Mouse (Mus musculus): ENCODE results near the gene Myl4. TPM values are rescaled to one million over a fixed set of nuclear protein-coding genes. Genes with fewer than 3 reads are reported as not detected.

The Myl4 gene
- polyA plus RNA-seq, 1 experiment = 3.8 TPM

DNA sequence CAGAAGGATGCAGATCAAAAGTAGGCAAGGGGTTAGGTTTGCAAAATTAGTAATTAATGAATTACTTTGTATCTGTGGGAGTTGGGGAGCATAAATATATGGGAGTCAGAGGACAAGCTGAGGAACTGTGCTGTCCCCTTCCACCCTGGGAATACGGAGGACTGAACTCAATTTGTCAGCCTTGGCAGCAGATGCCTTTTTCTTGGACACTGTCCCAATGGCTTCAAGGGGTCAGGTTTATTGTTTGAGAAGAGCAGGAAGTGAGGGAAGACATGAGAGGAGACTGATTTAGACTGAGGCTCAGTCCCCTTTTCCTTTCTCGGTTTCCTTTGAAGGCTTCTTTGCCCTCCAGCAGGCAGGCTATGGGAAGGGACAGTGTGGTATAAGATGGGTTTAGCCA lies 22.1 kb downstream of the Myl4 start:
- TF ChIP-seq POLR2A (IDR thresholded peaks at IDR 0.05; ENCODE audit: insufficient read depth, low read length) = no peak
- no peak for TF ChIP-seq EP300 (IDR thresholded peaks at IDR 0.05; ENCODE audit: insufficient read depth, low read depth, low read length)
- no peak for TF ChIP-seq CTCF (IDR thresholded peaks at IDR 0.05; ENCODE audit: low read depth, low read length)
- H3K4me3 ChIP-seq (ENCODE audit: low read depth, low read length) = no peak overlapping the region
- H3K27ac ChIP-seq (ENCODE audit: insufficient read depth, low read length) = no peak overlapping the region
- no peaks in the 10 kb centered on the region for H3K36me3 ChIP-seq (ENCODE audit: control insufficient read depth, insufficient read depth, low read length, poor library complexity, severe bottlenecking)
- no peaks in the 10 kb centered on the region for H3K27me3 ChIP-seq (ENCODE audit: control insufficient read depth, insufficient read depth, low read length, poor library complexity, severe bottlenecking)
- H3K4me1 ChIP-seq (ENCODE audit: control insufficient read depth, insufficient read depth, low read length) = no peaks in the 10 kb centered on the region
- H3K9me3 ChIP-seq (replicated peaks; ENCODE audit: control insufficient read depth, insufficient read depth, low read length, poor library complexity, severe bottlenecking) = peaks cover 7% of the 10 kb centered on the region; the same call in 1 of the 2 replicates
- H3K9ac ChIP-seq (ENCODE audit: low read depth, poor library complexity, severe bottlenecking) = no peak overlapping the region

DNA sequence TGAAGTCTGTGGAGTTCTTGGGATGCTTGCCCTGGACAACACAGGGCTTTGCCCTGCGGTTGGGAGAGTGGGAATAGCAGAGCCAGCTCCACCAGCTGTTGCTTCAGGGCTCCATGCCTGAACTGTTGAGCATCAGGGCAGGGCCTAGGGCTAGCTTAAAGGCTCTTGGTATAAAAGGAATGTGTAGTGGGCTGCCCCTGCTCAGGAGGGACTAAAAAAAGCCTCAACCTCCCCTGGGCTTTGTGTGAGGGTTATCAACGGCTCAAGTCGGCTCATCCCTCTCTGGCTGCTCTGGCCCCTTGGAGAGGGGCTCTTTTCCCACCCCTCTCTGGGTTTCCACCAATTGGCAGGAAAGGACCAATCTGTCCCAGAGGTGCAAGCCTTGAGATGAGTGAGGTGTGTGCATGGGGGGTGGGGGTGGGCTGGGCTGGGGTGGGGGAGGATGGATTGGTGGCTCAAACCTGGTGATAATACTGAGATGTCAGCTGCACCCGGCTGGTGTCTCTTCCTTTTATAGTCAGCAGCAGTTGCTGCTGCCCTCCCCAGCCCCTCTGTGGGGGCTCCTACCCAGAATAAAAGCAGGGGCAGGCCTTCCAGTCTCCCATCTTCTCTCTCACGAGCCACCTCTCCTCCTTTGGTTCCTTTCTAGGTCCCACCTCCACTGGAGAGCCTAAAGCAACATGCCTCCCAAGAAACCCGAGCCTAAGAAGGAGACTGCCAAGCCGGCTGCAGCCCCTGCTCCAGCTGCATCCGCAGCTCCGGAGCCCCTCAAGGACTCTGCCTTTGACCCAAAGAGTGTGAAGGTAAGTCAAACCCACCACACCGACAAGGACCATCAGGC lies 26.5 kb downstream of the Myl4 start:
- no peak for TF ChIP-seq POLR2A (IDR thresholded peaks at IDR 0.05; ENCODE audit: insufficient read depth, low read length)
- TF ChIP-seq EP300 (IDR thresholded peaks at IDR 0.05; ENCODE audit: insufficient read depth, low read depth, low read length) = no peak
- no peak for TF ChIP-seq CTCF (IDR thresholded peaks at IDR 0.05; ENCODE audit: low read depth, low read length)
- Histone ChIP-seq H3K4me3 (ENCODE audit: low read depth, low read length) (no peak overlapping the region), H3K4me1 (ENCODE audit: control insufficient read depth, insufficient read depth, low read length) (no peaks in the 10 kb centered on the region), H3K27me3 (ENCODE audit: control insufficient read depth, insufficient read depth, low read length, poor library complexity, severe bottlenecking) (no peaks in the 10 kb centered on the region), H3K27ac (ENCODE audit: insufficient read depth, low read length) (no peak overlapping the region), H3K9me3 (replicated peaks; ENCODE audit: control insufficient read depth, insufficient read depth, low read length, poor library complexity, severe bottlenecking) (no peaks in the 10 kb centered on the region), H3K36me3 (ENCODE audit: control insufficient read depth, insufficient read depth, low read length, poor library complexity, severe bottlenecking) (no peaks in the 10 kb centered on the region), H3K9ac (ENCODE audit: low read depth, poor library complexity, severe bottlenecking) (no peak overlapping the region)

DNA sequence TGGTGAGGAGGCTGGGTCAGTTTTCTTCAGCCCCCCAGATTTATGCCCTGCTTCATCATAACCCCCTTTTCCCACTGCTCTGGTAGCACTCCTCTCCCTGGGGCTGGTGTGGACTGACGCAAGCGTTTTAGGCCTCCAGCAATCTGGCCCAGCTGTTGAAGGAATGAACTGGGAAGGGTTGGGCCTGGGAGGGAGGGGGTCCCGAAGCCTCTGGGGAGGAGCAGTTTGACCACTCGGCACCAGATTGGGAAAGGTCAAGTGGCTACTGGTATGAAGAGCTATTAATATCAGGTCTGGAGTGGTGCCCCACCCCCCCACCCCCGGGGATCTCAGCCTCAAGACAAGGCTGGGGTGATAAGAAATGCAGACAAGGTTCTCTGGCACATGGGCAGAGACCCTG lies 27.6 kb downstream of the Myl4 start:
- Histone ChIP-seq H3K27ac (ENCODE audit: insufficient read depth, low read length) (no peak overlapping the region), H3K9me3 (replicated peaks; ENCODE audit: control insufficient read depth, insufficient read depth, low read length, poor library complexity, severe bottlenecking) (no peaks in the 10 kb centered on the region), H3K36me3 (ENCODE audit: control insufficient read depth, insufficient read depth, low read length, poor library complexity, severe bottlenecking) (no peaks in the 10 kb centered on the region), H3K27me3 (ENCODE audit: control insufficient read depth, insufficient read depth, low read length, poor library complexity, severe bottlenecking) (no peaks in the 10 kb centered on the region), H3K4me3 (ENCODE audit: low read depth, low read length) (no peak overlapping the region), H3K4me1 (ENCODE audit: control insufficient read depth, insufficient read depth, low read length) (peaks cover 2% of the 10 kb centered on the region), H3K9ac (ENCODE audit: low read depth, poor library complexity, severe bottlenecking) (no peak overlapping the region)
- no peak for TF ChIP-seq CTCF (IDR thresholded peaks at IDR 0.05; ENCODE audit: low read depth, low read length)
- no peak for TF ChIP-seq POLR2A (IDR thresholded peaks at IDR 0.05; ENCODE audit: insufficient read depth, low read length)
- no peak for TF ChIP-seq EP300 (IDR thresholded peaks at IDR 0.05; ENCODE audit: insufficient read depth, low read depth, low read length)

DNA sequence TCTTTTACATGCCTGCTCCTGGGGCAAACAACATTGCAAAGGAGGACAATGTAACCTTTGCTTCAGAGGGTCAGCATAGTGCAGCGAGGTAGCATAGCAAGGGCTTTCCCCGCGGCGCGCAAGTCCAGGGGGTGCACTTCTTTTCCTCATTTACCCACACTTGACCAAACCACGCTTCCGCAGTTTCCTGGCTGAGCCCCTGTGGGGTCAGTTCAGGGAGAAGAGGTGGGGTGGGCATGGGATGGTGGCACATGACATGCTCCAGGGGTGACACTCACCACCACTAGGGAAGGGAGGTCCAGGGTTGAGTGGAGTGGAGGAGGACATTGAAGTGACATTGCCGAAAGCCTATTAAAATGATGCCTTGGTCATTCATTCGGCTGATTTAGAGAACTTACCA lies 28.6 kb downstream of the Myl4 start:
- Histone ChIP-seq H3K9ac (ENCODE audit: low read depth, poor library complexity, severe bottlenecking) (no peak overlapping the region), H3K4me1 (ENCODE audit: control insufficient read depth, insufficient read depth, low read length) (peaks cover 2% of the 10 kb centered on the region), H3K4me3 (ENCODE audit: low read depth, low read length) (no peak overlapping the region), H3K9me3 (replicated peaks; ENCODE audit: control insufficient read depth, insufficient read depth, low read length, poor library complexity, severe bottlenecking) (no peaks in the 10 kb centered on the region), H3K27ac (ENCODE audit: insufficient read depth, low read length) (no peak overlapping the region), H3K27me3 (ENCODE audit: control insufficient read depth, insufficient read depth, low read length, poor library complexity, severe bottlenecking) (no peaks in the 10 kb centered on the region), H3K36me3 (ENCODE audit: control insufficient read depth, insufficient read depth, low read length, poor library complexity, severe bottlenecking) (no peaks in the 10 kb centered on the region)
- TF ChIP-seq CTCF (IDR thresholded peaks at IDR 0.05; ENCODE audit: low read depth, low read length) (no peak), POLR2A (IDR thresholded peaks at IDR 0.05; ENCODE audit: insufficient read depth, low read length) (no peak), EP300 (IDR thresholded peaks at IDR 0.05; ENCODE audit: insufficient read depth, low read depth, low read length) (no peak)

DNA sequence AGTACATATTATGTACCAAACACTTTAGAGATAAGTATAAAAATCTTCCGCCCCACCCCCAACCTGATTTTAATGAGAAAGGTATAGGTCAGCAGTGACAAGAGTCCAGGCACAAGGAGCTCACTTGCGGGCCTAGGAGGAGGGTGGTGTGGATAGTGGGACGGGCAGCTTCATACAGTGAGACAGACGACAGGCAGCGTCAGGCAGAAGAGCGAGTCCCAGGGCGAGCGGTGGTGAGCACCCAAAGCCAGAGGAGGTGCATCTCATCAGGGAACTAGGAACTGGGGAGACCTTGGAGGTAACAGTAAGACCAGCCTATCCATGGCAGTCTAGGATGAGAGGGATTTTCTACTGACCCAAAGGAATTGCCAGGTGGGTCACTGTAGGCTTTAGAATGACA lies 29.1 kb downstream of the Myl4 start:
- Histone ChIP-seq H3K27me3 (ENCODE audit: control insufficient read depth, insufficient read depth, low read length, poor library complexity, severe bottlenecking) (no peaks in the 10 kb centered on the region), H3K9me3 (replicated peaks; ENCODE audit: control insufficient read depth, insufficient read depth, low read length, poor library complexity, severe bottlenecking) (no peaks in the 10 kb centered on the region), H3K27ac (ENCODE audit: insufficient read depth, low read length) (no peak overlapping the region), H3K4me1 (ENCODE audit: control insufficient read depth, insufficient read depth, low read length) (peaks cover 2% of the 10 kb centered on the region), H3K9ac (ENCODE audit: low read depth, poor library complexity, severe bottlenecking) (no peak overlapping the region), H3K4me3 (ENCODE audit: low read depth, low read length) (no peak overlapping the region), H3K36me3 (ENCODE audit: control insufficient read depth, insufficient read depth, low read length, poor library complexity, severe bottlenecking) (no peaks in the 10 kb centered on the region)
- TF ChIP-seq CTCF (IDR thresholded peaks at IDR 0.05; ENCODE audit: low read depth, low read length) (no peak), EP300 (IDR thresholded peaks at IDR 0.05; ENCODE audit: insufficient read depth, low read depth, low read length) (no peak), POLR2A (IDR thresholded peaks at IDR 0.05; ENCODE audit: insufficient read depth, low read length) (no peak)

DNA sequence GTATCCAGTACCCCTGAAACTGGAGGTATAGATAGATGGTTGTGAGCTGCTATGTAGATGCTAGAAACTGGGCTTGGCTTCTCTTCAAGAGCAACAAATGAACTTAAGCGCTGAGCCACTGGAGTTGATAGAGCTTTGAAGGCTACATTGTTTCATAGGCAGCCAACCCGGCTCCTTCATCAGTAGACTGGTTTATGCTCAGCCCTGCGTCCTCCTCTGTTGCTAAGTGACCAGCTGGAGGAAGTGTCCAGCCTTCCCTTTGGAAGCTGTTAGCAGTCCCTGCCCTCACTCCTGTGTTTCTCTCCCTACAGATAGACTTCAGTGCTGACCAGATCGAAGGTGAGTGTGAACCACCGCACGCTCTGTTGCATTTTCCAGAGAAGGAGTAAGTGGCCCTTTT lies 29.6 kb downstream of the Myl4 start:
- H3K4me3 ChIP-seq (ENCODE audit: low read depth, low read length) = no peak overlapping the region
- peaks cover 2% of the 10 kb centered on the region for H3K4me1 ChIP-seq (ENCODE audit: control insufficient read depth, insufficient read depth, low read length)
- H3K9me3 ChIP-seq (replicated peaks; ENCODE audit: control insufficient read depth, insufficient read depth, low read length, poor library complexity, severe bottlenecking) = no peaks in the 10 kb centered on the region
- no peaks in the 10 kb centered on the region for H3K36me3 ChIP-seq (ENCODE audit: control insufficient read depth, insufficient read depth, low read length, poor library complexity, severe bottlenecking)
- H3K27ac ChIP-seq (ENCODE audit: insufficient read depth, low read length) = no peak overlapping the region
- H3K27me3 ChIP-seq (ENCODE audit: control insufficient read depth, insufficient read depth, low read length, poor library complexity, severe bottlenecking) = no peaks in the 10 kb centered on the region
- TF ChIP-seq EP300 (IDR thresholded peaks at IDR 0.05; ENCODE audit: insufficient read depth, low read depth, low read length) (no peak), CTCF (IDR thresholded peaks at IDR 0.05; ENCODE audit: low read depth, low read length) (no peak), POLR2A (IDR thresholded peaks at IDR 0.05; ENCODE audit: insufficient read depth, low read length) (no peak)
- no peak overlapping the region for H3K9ac ChIP-seq (ENCODE audit: low read depth, poor library complexity, severe bottlenecking)

All from ES-Bruce4 (cell line).